Mouse (Mus musculus) stomach, postnatal 0 days (tissue): ENCODE results near the gene 2310022A10Rik. TPM values are rescaled to one million over a fixed set of nuclear protein-coding genes. Genes with fewer than 3 reads are reported as not detected.
A peak's percentile ranks its signal among the peaks of the same experiment; 100 is the strongest.

Experiments used
- ATAC-seq: fragments of 200-750 bp; cut with Nextera tagmentation; 2 replicates; pipeline ENCODE4 v1.8.0; 2017; ENCODE audit not compliant: low FRiP score, low TSS enrichment
- DNase-seq: peaks from one replicate; pipeline ENCODE4 v3.0.0-alpha.2; 2016; ENCODE audit warnings: low spot score
- H3K27ac ChIP-seq: fragments of 300-500 bp; sonication (generic); replicated peaks from 2 replicates; pipeline ENCODE4 v1.5.1; 2014; ENCODE audit warnings: mild to moderate bottlenecking, control low read depth
- H3K27me3 ChIP-seq: fragments of 300-500 bp; sonication (generic); 2 replicates; pipeline ENCODE4 v1.6.1; 2014; ENCODE audit warnings: low read length; ENCODE audit not compliant: control insufficient read depth, insufficient read depth
- H3K36me3 ChIP-seq: fragments of 300-500 bp; sonication (generic); 2 replicates; pipeline ENCODE4 v1.6.1; 2014; ENCODE audit warnings: low read length, mixed read lengths; ENCODE audit not compliant: control insufficient read depth, insufficient read depth
- H3K4me1 ChIP-seq: fragments of 300-500 bp; sonication (generic); replicated peaks from 2 replicates; pipeline ENCODE4 v1.6.1; 2014; ENCODE audit warnings: antibody characterized with exemption; ENCODE audit not compliant: control insufficient read depth, insufficient read depth
- H3K4me2 ChIP-seq: fragments of 300-500 bp; sonication (generic); replicated peaks from 2 replicates; pipeline ENCODE4 v1.6.1; 2014; ENCODE audit warnings: low read depth, mild to moderate bottlenecking, control low read depth, moderate library complexity
- H3K4me3 ChIP-seq: fragments of 300-500 bp; sonication (generic); 2 replicates; pipeline ENCODE4 v1.5.1; 2014; ENCODE audit warnings: low read depth, low read length, control low read depth
- H3K9ac ChIP-seq: fragments of 300-500 bp; sonication (generic); 2 replicates; pipeline ENCODE4 v1.6.1; 2014; ENCODE audit warnings: mild to moderate bottlenecking, low read length, control low read depth, mixed read lengths
- H3K9me3 ChIP-seq: fragments of 300-500 bp; sonication (generic); 2 replicates; pipeline ENCODE4 v1.6.1; 2016; ENCODE audit warnings: low read length; ENCODE audit not compliant: control insufficient read depth
- CTCF ChIP-seq: IDR thresholded peaks from 2 replicates; pipeline ENCODE4 v1.5.1; 2016; ENCODE audit warnings: antibody characterized with exemption, low read depth, mild to moderate bottlenecking, moderate library complexity
- EP300 ChIP-seq: optimal IDR thresholded peaks from 2 replicates; pipeline ENCODE3; 2016; ENCODE audit warnings: antibody characterized with exemption
- WGBS: fragments of 180-500 bp; shearing (Covaris S2); extraction: QIAGEN DNeasy Blood & Tissue Kit; methylation state at CpG from one replicate; pipeline ENCODE4 v1.1.7; 2014; 5-methylcytosine and 5-hydroxymethylcytosine counted together
- polyA plus RNA-seq: library from polyadenylated mRNA; unstranded; fragments of >200 nt; fragmentation: Nextera tagmentation; extraction: Ambion mirVana; gene quantifications from 2 replicates; pipeline ENCODE4 v1.2.1, GENCODE M21; 2015

The 2310022A10Rik gene
- polyA plus RNA-seq, 1 experiment from 2014 or later = 11.4 TPM

- H3K36me3 ChIP-seq = no peaks in the 10 kb centered on the region; the same call in 1 of the 2 replicates
- 50% methylated on average over 7 of the region's 7 CpGs for whole genome bisulfite sequencing
- H3K27me3 ChIP-seq = no peaks in the 10 kb centered on the region
- ATAC-seq (no peak), DNase-seq (no peak)
- H3K9ac ChIP-seq = no peak overlapping the region
- no peak for TF ChIP-seq CTCF
- TF ChIP-seq EP300 = no peak
- H3K4me1 ChIP-seq = peaks cover 6% of the 10 kb centered on the region
- no peak overlapping the region for H3K4me2 ChIP-seq
- 0 out of 2 replicates have a peak overlapping the region, but pooled peaks have one; percentile 4 for H3K27ac ChIP-seq
- H3K4me3 ChIP-seq = no peak overlapping the region
- H3K9me3 ChIP-seq = no peaks in the 10 kb centered on the region
These were observed 49.8 kb downstream of the 2310022A10Rik start for GRCm38 (mm10) chr7:27602835-27603234.

GRCm38 (mm10) chr7:27604661-27605348, 51.8 kb downstream of the 2310022A10Rik start:
- Histone ChIP-seq H3K4me1 (peaks cover 6% of the 10 kb centered on the region), H3K27ac (peak overlapping the region; percentile 41)
- WGBS = 45% methylated on average over 5 of the region's 5 CpGs

GRCm38 (mm10) chr7:27605499-27606285, 52.7 kb downstream of the 2310022A10Rik start:
- Histone ChIP-seq H3K36me3 (peaks cover 5% of the 10 kb centered on the region), H3K27me3 (no peaks in the 10 kb centered on the region), H3K4me2 (no peak overlapping the region), H3K4me3 (no peak overlapping the region), H3K9me3 (no peaks in the 10 kb centered on the region), H3K27ac (peak overlapping the region; percentile 58), H3K4me1 (peaks cover 6% of the 10 kb centered on the region), H3K9ac (peak overlapping the region; percentile 18; the same call in 1 of the 2 replicates)
- no peak for DNase-seq
- ATAC-seq = peak; percentile 26; the same call in 1 of the 2 replicates
- WGBS = 54% methylated on average over 9 of the region's 9 CpGs
- TF ChIP-seq CTCF (no peak; the same call in 1 of the 2 replicates), EP300 (no peak)

More at GRCm38 (mm10) chr7:27604661-27605348, 51.8 kb downstream of the 2310022A10Rik start:
- TF ChIP-seq EP300 (no peak), CTCF (no peak)
- H3K36me3 ChIP-seq = no peaks in the 10 kb centered on the region; the same call in none of the 2 replicates
- no peak overlapping the region for H3K4me3 ChIP-seq
- ATAC-seq (no peak), DNase-seq (no peak)
- H3K9ac ChIP-seq = 0 out of 2 replicates have a peak overlapping the region, but pooled peaks have one; percentile 3
- H3K27me3 ChIP-seq = no peaks in the 10 kb centered on the region
- H3K9me3 ChIP-seq = no peaks in the 10 kb centered on the region
- no peak overlapping the region for H3K4me2 ChIP-seq

GRCm38 (mm10) chr7:27606481-27607254, 53.6 kb downstream of the 2310022A10Rik start:
- no peak overlapping the region for H3K27ac ChIP-seq
- H3K9me3 ChIP-seq = no peaks in the 10 kb centered on the region
- peaks cover 6% of the 10 kb centered on the region for H3K4me1 ChIP-seq
- WGBS = 46% methylated on average over 10 of the region's 10 CpGs
- no peak overlapping the region for H3K4me2 ChIP-seq
- no peaks in the 10 kb centered on the region for H3K27me3 ChIP-seq
- DNase-seq (no peak), ATAC-seq (no peak)
- peaks cover 5% of the 10 kb centered on the region for H3K36me3 ChIP-seq
- 0 out of 2 replicates have a peak overlapping the region, but pooled peaks have one; percentile 41 for H3K9ac ChIP-seq
- TF ChIP-seq EP300 (no peak), CTCF (no peak)
- H3K4me3 ChIP-seq = no peak overlapping the region

GRCm38 (mm10) chr7:27607580-27607979, 54.5 kb downstream of the 2310022A10Rik start:
- ATAC-seq (no peak), DNase-seq (no peak)
- Histone ChIP-seq H3K4me1 (peaks cover 6% of the 10 kb centered on the region), H3K4me3 (no peak overlapping the region), H3K36me3 (peaks cover 5% of the 10 kb centered on the region), H3K27me3 (no peaks in the 10 kb centered on the region), H3K27ac (peak overlapping the region; percentile 56), H3K9me3 (no peaks in the 10 kb centered on the region), H3K4me2 (no peak overlapping the region), H3K9ac (peak overlapping the region; percentile 41)
- 49% methylated on average over 5 of the region's 5 CpGs for WGBS
- TF ChIP-seq EP300 (no peak), CTCF (no peak)
